Mouse (Mus musculus): ENCODE data around the gene Tmem45b. TPM values are rescaled to one million over a fixed set of nuclear protein-coding genes. Genes with fewer than 3 reads are reported as not detected.

Tmem45b gene
- 0.17 and 0.93 TPM in 2 replicates for polyA plus RNA-seq (2015; fragmentation: Nextera tagmentation; extraction: Ambion mirVana)

DNA sequence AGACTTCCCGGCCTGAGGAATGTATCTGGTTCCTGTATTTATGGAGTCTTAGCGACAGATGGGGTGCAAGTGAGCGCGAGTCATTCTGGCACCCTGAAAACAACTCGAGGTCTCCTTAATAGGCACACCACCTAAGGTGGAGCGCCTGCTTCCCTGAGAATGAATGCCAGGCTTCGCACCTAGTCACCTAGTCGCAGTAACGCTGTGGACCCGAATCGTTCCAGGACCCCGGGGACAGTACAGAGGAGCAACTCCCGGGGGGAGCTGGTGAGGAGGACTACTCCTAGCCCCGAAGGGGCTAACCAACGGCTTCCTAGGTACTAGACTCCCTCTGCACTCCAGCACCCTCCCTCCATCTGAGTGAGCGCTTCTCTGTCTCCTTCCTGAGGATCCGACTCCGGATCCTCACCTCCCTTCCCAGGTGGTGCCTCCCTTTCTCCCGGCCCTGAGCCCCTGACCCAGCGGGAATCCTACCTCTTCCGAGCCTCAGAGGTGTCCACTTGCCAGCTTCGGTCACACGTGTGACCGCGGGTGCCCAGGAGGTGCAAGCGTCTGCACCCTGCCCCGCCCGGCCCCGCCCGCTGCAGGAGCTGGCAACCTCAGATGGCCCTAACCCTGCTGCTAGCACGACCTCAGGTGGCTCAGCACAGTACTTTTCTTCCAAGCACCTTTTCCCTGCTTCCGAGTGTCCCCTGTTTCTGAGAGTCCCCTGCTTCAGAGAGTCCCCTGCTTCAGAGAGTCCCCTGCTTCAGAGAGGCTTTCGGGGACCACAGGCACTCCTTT, at the start of gene Tmem45b:
TSS of gene Tmem45b (minus strand) at position 771 of the 783 bp plus-strand sequence.

DNA sequence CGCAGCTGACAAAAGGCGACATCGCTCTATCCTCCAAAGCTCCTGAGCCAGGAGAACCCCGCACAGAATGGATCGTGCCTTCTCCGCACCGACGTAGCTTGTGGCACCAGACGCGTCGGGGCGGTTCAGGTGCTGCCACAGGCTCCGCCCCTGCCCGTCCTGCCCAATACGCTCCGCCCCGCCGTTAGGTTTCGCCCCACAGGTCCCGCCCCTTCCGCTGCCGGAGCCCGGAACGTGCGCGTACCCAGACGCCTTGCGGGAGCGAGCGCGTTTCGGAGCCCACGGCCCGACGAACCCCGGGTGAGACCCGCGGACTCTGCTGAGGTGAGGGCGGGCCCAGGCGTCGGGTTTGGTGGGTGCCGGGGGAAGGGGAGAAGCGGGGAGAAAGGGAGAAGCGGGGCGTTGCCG, 78.3 kb downstream of the Tmem45b start, which contains the start of gene Nfrkb:
TSS of gene Nfrkb (plus strand) at position 246 of the 408 bp plus-strand sequence.

Other genes starting within 250 kb of the Tmem45b start
- gene Prdm10, start 183.9 kb downstream of the Tmem45b start, polyA plus RNA-seq (2015; fragmentation: Nextera tagmentation; extraction: Ambion mirVana) = 3.4 and 4.7 TPM in 2 replicates
- 18.6 and 19.1 TPM in 2 replicates for gene Nfrkb, start 78.3 kb downstream of the Tmem45b start, polyA plus RNA-seq (2015; fragmentation: Nextera tagmentation; extraction: Ambion mirVana)